Mouse (Mus musculus): Measurements from ENCODE around the gene Dysf.

DNA sequence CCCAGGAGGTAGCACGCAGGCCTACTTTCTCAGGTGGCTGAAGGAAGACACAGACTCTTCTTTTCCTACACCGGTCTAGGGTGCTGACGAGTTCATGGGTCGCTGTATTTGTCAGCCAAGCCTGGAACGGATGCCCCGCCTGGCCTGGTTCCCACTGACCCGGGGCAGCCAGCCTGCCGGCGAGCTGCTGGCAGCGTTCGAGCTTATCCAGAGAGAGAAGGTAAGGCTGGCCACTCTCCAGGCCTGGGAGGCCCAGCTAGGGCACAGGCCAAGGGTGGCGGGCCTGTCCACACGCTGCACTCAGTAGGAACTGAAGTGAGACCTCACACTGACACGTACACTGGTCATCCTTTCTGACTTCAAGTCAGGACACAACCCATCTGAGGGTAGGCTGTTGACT, 131.5 kb downstream of the Dysf start:
- no peak for TF ChIP-seq POLR2A (IDR thresholded peaks at IDR 0.05; ENCODE audit: control insufficient read depth, low read depth, low read length)
- TF ChIP-seq CTCF (IDR thresholded peaks at IDR 0.05; ENCODE audit: control insufficient read depth, insufficient read depth, insufficient replicate concordance, low read depth, low read length): no peak
